Mouse (Mus musculus) retina, postnatal 7 days (tissue): Measurements from ENCODE around the gene Atg16l1.

Experiments used
- DNase-seq: peaks from one replicate; pipeline ENCODE4 v3.0.0-alpha.2; 2012; ENCODE audit warnings: low read depth, low spot score

The Atg16l1 gene

DNA sequence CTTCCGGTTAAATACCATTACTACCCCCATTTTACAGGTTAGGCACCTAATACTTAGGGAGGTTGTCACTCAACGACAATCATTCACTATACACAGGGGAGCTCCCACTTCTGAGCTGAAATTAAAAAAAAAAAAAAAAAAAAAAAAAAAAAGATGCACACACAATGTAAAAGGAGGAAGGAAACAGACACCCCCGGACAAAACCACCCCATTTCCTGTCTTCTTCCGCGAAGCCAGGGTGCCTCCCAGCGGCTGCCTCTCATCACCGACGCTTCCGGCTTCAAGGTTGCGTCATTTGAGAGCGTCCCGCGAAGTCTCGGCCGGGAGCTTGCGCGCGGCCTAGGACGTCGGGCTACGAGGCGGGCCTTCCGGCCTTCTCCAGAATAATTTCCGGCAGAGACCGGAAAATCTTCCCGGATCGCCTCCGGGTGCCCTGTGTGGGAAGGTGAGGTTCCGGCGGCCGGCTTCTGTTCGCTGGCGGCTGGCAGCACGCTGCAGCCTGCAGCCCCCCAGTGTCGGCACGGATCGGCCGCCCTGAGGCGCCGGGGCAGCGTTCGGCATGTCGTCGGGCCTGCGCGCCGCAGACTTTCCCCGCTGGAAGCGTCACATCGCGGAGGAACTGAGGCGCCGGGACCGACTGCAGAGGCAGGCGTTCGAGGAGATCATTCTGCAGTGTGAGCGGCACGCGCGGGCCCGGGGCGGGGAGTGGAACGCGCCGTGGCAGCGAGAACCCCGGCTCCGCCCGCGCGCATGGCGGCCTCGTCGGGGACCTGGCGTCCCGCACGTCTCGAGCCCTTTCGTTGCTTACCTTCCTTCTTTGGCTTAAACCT is at the start of gene Atg16l1:
Atg16l1 (plus strand) TSS at position 230 of the 830 bp plus-strand sequence.
- peak; percentile 90 for DNase-seq

DNA sequence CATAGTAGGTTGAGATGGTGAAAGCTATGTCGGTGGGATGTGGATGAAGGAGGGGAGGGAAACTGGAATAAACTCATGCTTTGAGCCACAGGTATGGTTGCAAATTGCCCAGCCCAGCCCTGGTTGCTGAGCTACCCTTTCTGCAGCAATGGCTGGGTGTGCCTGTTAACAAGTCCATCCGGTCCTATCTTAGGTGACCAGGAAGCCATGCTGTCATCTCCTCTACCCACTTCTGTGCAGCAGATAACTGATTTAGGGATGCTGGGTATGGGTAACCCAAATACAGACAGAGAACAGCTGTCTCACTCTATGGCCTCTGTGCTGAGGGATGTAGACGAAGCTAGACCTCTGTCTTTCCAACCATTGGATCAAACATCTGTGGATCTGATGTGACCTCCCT is 49.3 kb upstream of the Atg16l1 start:
- no peak for DNase-seq

- no peak for DNase-seq
Measured at GRCm38 (mm10) chr1:87709020-87709419, 46.6 kb upstream of the Atg16l1 start.

- no peak for DNase-seq
Measured at GRCm38 (mm10) chr1:87709661-87710270, 45.9 kb upstream of the Atg16l1 start.

DNA sequence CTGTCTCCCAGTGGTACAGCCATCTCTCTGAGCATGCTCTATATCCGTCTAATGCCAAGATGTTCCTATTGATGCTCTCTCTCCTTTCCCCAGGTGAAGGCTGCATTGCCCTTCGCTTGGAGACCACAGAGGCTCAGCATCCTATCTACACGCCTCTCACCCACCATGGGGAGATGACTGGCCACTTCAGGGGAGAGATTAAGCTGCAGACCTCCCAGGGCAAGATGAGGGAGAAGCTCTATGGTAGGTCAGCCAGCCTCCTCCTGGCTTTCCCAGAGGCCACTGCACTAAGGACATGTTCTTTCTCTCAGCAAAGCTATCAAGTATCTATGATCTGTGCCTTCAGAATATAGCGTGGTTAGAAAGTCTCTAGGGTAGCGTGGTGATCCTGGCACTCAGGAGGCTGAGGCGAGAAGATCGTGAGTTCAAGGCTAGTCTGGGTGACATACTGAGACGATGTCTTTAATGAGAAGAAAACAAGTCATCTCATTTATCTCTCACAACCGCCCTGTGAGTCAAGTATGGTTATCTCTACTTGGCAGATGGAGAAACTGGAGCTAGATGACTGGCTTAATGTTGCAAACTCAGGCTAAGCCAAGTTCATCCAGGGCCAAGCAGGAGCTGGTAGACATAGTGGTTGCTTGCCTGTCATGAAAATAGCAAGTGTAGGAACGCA is 43.6 kb upstream of the Atg16l1 start:
- DNase-seq = no peak

DNA sequence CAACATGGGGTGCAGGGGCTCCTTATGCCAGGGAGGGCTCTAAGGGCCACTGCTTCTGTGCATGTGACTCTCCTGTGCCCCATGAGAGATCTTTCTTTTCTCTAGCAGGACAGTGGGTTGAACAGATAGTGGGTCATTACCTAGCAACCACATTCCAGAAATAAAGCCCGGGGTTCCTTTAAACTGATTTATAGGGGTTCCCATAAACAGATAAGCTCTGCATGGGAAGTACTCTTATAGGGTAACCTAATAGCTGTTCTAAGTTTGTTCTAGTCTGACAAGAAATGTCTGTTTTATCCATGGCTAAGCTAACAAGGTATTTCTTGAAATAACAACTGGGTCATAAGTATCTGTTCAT is 43.1 kb upstream of the Atg16l1 start:
- no peak for DNase-seq

GRCm38 (mm10) chr1:87721382-87721781 is 34.3 kb upstream of the Atg16l1 start:
- DNase-seq = no peak

DNA sequence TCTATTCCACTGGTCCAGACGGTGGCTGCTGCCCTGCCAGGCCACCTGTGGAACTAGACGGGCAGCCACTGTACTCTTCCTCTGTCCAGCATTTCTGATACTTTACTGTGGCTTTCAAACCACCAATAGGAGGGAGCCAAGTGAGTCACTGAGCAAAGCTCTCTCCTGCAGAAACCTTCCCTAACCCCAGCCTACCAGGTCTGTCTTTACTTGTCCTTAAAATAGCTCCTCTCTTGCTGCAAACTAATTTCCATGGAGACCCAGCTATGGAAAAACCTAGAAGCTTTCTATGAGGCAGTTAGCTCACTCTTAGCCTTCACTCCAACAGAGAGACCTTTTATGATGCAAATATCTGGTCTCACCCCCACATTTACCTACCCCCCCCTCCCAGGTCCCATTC is 33.6 kb upstream of the Atg16l1 start:
- DNase-seq = no peak

DNA sequence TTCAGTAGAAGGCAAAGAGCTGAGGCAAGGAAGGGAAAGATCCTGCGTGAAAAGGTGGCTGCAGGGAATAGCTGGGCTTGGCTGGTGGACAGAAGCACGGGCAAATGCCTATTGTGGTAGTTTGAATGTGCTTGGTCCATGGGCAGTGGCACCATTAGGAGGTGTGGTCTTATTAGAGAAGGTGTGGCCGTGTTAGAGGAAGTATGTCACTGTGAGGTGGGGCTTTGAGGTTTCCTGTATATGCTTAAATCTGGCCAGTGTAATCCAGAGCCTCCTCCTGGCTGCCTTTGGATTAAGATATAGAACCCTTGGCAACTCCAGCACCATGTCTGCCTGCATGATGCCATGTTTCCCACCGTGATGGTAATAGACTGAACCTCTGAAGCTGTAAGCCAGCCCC is 32.3 kb upstream of the Atg16l1 start:
- no peak for DNase-seq

DNA sequence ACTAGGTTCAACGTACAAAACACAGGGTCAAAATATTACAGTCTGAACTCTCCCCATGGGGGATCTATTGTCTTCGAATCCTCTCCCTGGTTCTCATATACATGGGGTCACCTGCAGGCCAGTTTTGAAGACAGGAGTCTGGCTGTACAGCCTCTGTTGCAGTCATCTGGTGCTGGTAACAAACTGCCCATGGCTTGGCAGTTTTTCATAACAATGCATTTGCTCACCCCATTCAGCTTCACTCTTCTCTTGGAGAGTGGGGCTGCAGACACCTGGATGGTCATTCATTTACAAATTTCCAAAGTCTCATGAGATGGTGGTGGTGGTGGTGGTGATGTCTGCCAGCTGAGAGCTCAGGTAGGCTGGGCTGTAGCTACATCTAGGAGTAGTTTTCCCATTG is 26.6 kb upstream of the Atg16l1 start:
- DNase-seq = no peak

DNA sequence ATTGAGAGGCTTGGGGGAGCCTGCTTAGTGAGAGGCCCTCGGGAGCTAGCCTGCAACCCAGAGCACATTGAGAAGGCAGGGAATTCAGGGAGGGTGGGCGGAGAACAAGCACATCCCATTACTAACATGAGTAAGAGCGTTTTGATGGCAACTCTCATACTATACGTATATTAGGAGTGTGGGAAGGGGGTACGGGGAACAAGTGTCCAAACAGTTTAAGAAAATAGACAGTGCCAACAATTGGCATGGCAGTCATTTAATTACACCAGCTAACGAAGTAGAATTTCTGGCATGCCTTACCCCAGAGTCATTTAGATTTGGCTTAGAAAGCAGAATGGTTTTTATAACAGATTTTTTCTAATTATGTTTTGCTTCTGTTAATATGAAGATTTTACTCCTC is 25.8 kb upstream of the Atg16l1 start:
- DNase-seq = no peak

- DNase-seq = no peak
Measured at GRCm38 (mm10) chr1:87730271-87730670, 25.4 kb upstream of the Atg16l1 start.

GRCm38 (mm10) chr1:87733212-87733611 is 22.5 kb upstream of the Atg16l1 start:
- no peak for DNase-seq

DNA sequence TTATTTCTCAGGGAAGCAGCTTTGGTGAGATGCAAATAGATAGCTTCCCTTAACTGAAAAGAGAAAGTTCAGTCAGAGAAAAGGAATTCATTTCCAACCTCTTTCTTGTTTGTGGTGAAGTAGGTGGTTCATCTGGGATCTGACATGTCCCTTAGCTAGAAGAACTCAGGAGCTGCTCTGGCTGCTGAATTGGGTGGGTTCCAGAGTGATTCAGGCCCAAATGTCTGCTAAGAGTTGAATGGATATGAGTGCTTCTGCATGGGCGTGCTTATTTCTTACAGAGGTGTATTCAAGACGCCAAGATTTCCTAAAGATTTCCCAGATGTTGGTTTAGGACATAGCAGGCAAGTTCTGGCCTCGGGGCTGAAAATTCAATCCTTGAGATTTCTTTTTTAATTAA is 21.5 kb upstream of the Atg16l1 start:
- DNase-seq = no peak

DNA sequence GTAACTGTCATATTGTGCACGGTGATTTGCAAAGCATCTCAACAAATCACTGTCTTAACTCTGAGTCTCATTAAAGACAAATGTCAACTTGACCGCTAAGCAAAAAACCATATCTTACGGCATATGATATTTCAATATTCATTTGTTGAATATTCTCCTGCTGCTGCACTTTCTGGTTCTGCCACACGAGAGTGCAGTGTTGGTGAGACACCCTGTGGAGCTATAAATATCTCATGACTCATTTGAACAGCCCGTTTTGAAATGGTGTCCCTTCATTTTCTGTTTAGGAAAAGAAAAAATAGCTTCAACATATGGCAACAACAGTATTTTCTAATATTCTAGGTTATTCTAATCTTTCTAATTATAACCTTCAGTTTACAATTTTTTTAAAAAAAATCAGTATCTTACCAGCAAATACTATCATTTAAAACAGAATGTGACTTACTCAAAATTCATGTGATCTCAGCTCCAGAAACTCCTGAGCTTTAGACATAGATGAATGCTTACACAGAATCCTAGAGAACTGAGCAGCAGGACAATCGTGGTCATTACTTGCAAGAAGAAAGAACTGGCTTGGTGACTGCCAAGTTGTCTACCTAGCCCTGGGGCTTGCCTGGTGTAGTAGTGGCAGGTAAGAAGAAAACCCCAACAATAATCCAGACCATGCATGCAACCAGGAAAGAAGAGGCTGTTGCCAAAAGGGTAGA is 14.9 kb upstream of the Atg16l1 start:
- DNase-seq = no peak

- DNase-seq = no peak
Measured at GRCm38 (mm10) chr1:87749360-87749973, 6.2 kb upstream of the Atg16l1 start.

DNA sequence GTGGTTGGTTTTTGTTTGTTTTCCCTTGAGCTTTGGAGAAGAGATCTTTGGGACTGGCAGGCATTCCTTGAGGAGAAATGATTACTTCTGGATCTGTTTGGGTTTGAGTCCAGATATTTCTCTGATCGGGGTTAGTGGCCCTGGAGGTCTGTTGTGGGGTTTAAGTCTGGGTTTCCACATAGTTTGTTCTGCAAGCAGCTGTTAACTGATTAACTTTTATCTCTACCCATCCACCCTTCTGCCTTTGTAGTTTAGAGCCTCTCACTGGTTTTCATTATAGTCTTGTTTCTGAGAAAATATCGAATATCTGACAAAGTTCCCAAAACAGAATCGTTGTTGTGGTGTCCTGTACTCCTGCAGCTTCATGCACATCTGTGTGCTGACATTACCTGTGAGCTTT is 8.2 kb downstream of the Atg16l1 start:
- no peak for DNase-seq

DNA sequence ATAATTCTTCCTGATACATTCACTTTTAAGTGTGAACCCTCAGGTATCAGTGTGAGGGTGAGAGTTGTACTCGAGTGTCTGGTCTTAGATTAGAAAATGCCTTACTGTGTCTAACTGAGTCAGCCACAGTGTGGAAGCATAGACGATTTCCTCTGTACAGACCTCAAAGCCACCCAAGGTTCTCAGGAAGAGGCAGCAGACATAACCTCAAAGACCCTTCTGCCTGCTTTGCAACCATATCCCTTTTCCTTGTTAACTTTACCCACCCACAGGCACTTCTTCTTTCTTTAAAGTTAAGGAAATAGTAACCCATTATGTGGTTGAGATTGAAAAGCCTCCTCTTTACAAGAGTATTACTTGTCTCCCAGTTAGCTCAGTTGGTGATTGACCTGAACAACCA is 10.1 kb downstream of the Atg16l1 start:
- no peak for DNase-seq

GRCm38 (mm10) chr1:87766233-87766632 is 10.6 kb downstream of the Atg16l1 start:
- peak; percentile 13 for DNase-seq

DNA sequence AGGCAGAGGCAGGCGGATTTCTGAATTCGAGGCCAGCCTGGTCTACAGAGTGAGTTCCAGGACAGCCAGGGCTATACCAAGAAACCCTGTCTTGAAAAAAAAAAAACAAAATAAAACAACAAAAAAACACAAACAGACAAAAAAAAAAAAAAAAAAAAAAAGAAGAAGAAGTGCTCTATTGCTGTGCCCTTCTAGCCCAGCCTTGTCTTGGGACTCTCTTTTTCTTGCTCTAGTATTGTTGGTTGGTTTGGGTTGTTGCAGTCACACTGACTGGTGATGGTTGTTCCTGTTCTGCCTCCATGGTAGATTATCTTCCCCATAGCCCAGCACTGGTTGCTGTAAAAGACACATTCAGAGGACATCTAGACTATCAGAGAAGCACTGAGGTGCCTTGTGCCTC is 13.6 kb downstream of the Atg16l1 start:
- no peak for DNase-seq

DNA sequence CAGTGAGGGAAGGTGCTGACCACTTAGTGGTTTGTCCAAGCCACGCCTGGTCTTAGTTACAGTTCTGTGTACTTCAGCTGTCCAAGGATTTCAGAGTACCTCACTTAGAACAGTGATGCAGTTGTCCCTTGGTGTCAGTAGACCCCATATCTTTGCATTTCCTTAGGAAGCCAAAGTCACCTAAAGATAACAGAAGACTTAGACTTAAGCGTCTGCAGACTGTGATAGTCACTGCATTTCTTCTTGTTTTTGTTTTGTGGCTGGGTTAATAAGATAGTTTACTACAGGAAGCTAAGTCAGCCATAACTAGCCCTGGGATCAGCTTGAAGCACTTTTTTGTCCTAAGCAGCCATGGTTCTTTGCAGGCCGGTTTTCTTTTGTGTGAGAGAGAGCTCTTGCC is 14.8 kb downstream of the Atg16l1 start:
- no peak for DNase-seq

DNA sequence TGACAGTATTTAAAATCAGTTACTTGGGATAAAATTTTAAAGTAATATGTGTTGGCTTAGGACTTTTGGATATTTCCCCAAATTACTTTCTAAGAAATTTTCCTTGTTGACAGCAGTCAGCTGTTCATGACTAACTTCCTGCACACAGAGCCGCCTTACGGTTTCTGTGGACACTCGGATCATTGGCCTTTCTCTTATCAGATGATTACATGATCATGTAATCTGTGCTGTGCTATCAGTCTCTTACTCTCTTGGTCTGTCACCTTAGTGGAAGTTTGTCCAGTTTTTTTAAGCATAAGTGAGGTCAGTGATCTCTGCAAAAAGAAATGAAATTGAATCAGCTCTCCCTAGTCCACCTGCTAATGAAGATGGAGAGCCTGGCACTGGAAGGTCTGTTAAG is 16.1 kb downstream of the Atg16l1 start:
- DNase-seq = no peak
